Mouse (Mus musculus): Measurements from ENCODE around the gene Larp1. TPM values are rescaled to one million over a fixed set of nuclear protein-coding genes. Genes with fewer than 3 reads are reported as not detected.
"Not testable (repeated sequence)": the region's sequence is repeated elsewhere in the genome, so short reads cannot be mapped to it uniquely, and the experiment has no call there.

Gene Larp1
- polyA plus RNA-seq, 1 experiment: 46.0 TPM

DNA sequence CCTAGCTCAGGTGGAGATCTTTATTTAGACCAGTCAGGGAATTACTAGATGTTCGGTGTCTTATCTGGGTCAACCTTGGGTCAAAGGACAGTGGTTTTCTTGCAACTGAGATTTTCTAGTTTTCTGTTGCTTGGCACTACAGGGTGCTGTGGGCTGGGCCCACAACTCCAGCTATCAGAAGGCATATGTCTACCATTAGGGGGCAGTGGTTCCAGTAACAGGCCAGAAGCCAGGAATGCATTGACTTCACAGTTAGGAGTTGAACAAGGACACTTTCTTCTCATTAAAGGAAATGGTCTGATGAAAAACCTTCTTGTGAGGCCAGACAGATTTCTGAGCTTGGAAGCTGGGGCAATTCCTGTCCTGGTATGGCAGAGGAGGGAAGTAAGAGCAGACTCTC is 30.2 kb downstream of the Larp1 start:
- Histone ChIP-seq H3K4me1 (ENCODE audit: control insufficient read depth, insufficient read depth, low read length) (peaks cover 16% of the 10 kb centered on the region), H3K4me3 (ENCODE audit: insufficient read depth, low read length) (no peak overlapping the region), H3K27ac (ENCODE audit: insufficient read depth, low read length) (no peak overlapping the region)
- TF ChIP-seq POLR2A (IDR thresholded peaks at IDR 0.05; ENCODE audit: extremely low read depth, insufficient read depth, low read length) (no peak), CTCF (IDR thresholded peaks at IDR 0.05; ENCODE audit: extremely low read depth, insufficient read depth, low read length) (peak; percentile 51)

DNA sequence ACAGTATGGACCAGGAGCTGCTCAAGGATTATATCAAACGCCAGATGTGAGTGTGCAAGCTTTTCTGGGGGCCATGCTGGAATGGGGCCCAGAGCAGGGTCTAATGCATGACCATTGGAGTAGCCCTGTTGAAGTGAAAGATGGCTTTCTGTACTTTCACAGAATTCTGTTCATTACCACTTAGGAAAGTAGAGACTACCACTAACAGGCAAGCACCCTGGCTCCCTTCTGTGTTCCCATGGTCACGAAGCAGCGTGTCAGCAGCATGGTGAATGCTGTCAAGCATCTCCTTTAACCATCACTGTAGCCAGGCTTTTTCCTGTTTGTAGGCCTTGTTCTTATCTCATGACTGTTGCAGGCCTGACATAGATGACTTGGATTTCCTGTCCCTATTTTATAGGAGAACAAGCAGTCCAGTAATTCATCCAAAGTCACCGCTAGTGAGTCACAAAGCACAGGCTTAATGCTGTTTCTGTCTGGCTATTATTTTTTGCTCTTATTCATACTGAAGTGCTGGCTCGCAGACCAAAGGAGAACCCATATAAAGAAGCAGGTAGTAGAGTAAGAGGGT is 34.1 kb downstream of the Larp1 start:
- TF ChIP-seq POLR2A (IDR thresholded peaks at IDR 0.05; ENCODE audit: extremely low read depth, insufficient read depth, low read length) (no peak), CTCF (IDR thresholded peaks at IDR 0.05; ENCODE audit: extremely low read depth, insufficient read depth, low read length) (no peak)
- Histone ChIP-seq H3K4me1 (ENCODE audit: control insufficient read depth, insufficient read depth, low read length) (peaks cover 9% of the 10 kb centered on the region), H3K27ac (ENCODE audit: insufficient read depth, low read length) (no peak overlapping the region), H3K4me3 (ENCODE audit: insufficient read depth, low read length) (no peak overlapping the region)

DNA sequence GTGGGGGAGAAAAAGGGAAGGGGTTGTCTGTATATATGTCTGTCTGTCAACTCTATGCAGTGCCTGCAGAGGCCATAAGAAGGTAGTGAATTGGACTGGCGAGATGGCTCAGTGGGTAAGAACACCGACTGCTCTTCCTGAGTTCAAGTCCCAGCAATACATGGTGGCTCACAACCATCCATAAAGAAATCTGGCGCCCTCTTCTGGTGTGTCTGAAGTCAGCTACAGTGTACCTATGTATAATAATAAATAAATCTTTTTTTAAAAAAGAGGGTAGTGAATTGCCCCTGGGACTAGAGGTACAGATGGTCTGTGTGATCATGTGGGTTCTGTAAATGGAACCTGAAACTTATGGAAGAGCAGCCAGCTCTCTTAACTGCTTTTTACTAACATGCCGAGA is 37.6 kb downstream of the Larp1 start:
- Histone ChIP-seq H3K4me1 (ENCODE audit: control insufficient read depth, insufficient read depth, low read length) (peaks cover 2% of the 10 kb centered on the region; the same call in 1 of the 2 replicates), H3K4me3 (ENCODE audit: insufficient read depth, low read length) (no peak overlapping the region), H3K27ac (ENCODE audit: insufficient read depth, low read length) (no peak overlapping the region)
- TF ChIP-seq CTCF (IDR thresholded peaks at IDR 0.05; ENCODE audit: extremely low read depth, insufficient read depth, low read length): no peak
- no peak for TF ChIP-seq POLR2A (IDR thresholded peaks at IDR 0.05; ENCODE audit: extremely low read depth, insufficient read depth, low read length)

- Histone ChIP-seq H3K27ac (ENCODE audit: insufficient read depth, low read length) (no peak overlapping the region), H3K4me3 (ENCODE audit: insufficient read depth, low read length) (no peak overlapping the region), H3K4me1 (ENCODE audit: control insufficient read depth, insufficient read depth, low read length) (no peaks in the 10 kb centered on the region)
- peak; percentile 83 for TF ChIP-seq CTCF (IDR thresholded peaks at IDR 0.05; ENCODE audit: extremely low read depth, insufficient read depth, low read length)
- TF ChIP-seq POLR2A (IDR thresholded peaks at IDR 0.05; ENCODE audit: extremely low read depth, insufficient read depth, low read length): no peak
Measured at GRCm38 (mm10) chr11:58057455-58057854, 48.6 kb downstream of the Larp1 start.

GRCm38 (mm10) chr11:58059752-58060151 is 50.9 kb downstream of the Larp1 start:
- not testable (repeated sequence) for H3K4me1 ChIP-seq (ENCODE audit: control insufficient read depth, insufficient read depth, low read length); H3K27ac ChIP-seq (ENCODE audit: insufficient read depth, low read length); H3K4me3 ChIP-seq (ENCODE audit: insufficient read depth, low read length)

- H3K4me3 ChIP-seq (ENCODE audit: insufficient read depth, low read length); H3K4me1 ChIP-seq (ENCODE audit: control insufficient read depth, insufficient read depth, low read length); H3K27ac ChIP-seq (ENCODE audit: insufficient read depth, low read length): not testable (repeated sequence)
Measured at GRCm38 (mm10) chr11:58061218-58061617, 52.4 kb downstream of the Larp1 start.

- H3K4me1 ChIP-seq (ENCODE audit: control insufficient read depth, insufficient read depth, low read length): no peaks in the 10 kb centered on the region
- no peak overlapping the region for H3K4me3 ChIP-seq (ENCODE audit: insufficient read depth, low read length)
- no peak overlapping the region for H3K27ac ChIP-seq (ENCODE audit: insufficient read depth, low read length)
- no peak for TF ChIP-seq CTCF (IDR thresholded peaks at IDR 0.05; ENCODE audit: extremely low read depth, insufficient read depth, low read length)
- TF ChIP-seq POLR2A (IDR thresholded peaks at IDR 0.05; ENCODE audit: extremely low read depth, insufficient read depth, low read length): no peak
Measured at GRCm38 (mm10) chr11:58062586-58062985, 53.7 kb downstream of the Larp1 start.

DNA sequence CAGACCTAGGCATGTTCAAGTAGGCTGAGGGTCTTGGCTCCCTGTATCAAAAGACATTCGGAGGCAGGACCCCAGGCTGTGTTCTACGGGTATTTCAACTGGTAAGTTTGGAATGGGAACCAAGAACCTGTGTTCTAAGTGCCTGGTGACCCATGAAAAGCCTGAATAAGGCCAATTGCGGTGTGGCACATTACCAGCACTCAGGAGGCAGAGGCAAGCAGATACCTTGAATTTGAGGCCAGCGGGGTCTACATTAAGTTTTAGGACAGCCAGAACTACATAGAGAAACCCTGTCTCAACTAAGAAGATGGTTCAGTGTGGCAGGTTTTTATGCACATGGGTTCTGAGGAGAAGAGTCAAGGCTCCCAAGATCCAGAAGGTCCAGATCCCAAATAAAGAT is 56.2 kb downstream of the Larp1 start:
- H3K27ac ChIP-seq (ENCODE audit: insufficient read depth, low read length): no peak overlapping the region
- H3K4me3 ChIP-seq (ENCODE audit: insufficient read depth, low read length): no peak overlapping the region
- no peak for TF ChIP-seq CTCF (IDR thresholded peaks at IDR 0.05; ENCODE audit: extremely low read depth, insufficient read depth, low read length)
- no peak for TF ChIP-seq POLR2A (IDR thresholded peaks at IDR 0.05; ENCODE audit: extremely low read depth, insufficient read depth, low read length)
- no peaks in the 10 kb centered on the region for H3K4me1 ChIP-seq (ENCODE audit: control insufficient read depth, insufficient read depth, low read length)

DNA sequence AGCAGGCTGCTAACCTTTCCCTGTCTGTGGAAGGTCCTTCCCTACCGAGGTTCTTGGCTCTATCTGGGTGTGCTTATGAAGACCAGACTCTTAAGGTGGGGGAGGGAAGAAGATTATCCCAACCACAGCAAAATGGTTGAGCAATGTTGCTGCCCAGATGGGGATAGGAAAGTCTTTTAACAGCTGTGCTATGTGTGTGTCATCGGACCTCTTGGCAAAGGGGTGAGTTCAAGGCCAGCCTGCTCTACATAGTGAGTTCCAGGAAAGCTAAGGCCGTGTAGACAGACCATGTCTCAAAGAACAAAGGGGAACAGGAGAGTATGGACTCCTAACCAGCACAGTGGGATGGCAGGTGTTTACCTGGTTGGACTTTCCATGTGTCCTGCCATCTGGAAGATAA is 64.1 kb downstream of the Larp1 start:
- no peak for TF ChIP-seq POLR2A (IDR thresholded peaks at IDR 0.05; ENCODE audit: extremely low read depth, insufficient read depth, low read length)
- TF ChIP-seq CTCF (IDR thresholded peaks at IDR 0.05; ENCODE audit: extremely low read depth, insufficient read depth, low read length): no peak
- no peaks in the 10 kb centered on the region for H3K4me1 ChIP-seq (ENCODE audit: control insufficient read depth, insufficient read depth, low read length)
- H3K4me3 ChIP-seq (ENCODE audit: insufficient read depth, low read length): no peak overlapping the region
- H3K27ac ChIP-seq (ENCODE audit: insufficient read depth, low read length): no peak overlapping the region

DNA sequence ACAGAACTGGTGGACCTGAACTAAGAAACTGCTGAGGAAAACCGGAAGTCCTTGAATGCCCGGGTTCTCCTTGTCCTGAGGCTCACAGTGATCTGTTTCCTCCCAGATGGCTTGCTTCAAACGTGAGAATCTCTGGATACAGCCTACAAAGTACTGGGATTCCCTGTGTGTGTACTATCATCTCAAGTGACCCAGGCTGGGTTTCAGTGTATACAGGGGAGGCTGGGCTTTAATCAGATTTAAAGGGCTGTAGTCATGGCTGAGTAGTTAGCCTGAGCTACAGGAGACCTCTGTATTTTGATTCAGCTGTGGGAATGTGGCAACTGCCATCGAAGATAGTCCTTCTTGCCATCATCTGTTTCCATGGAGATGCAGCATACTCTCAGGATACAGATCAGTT is 68.4 kb downstream of the Larp1 start:
- TF ChIP-seq POLR2A (IDR thresholded peaks at IDR 0.05; ENCODE audit: extremely low read depth, insufficient read depth, low read length): no peak
- no peak for TF ChIP-seq CTCF (IDR thresholded peaks at IDR 0.05; ENCODE audit: extremely low read depth, insufficient read depth, low read length)
- no peaks in the 10 kb centered on the region for H3K4me1 ChIP-seq (ENCODE audit: control insufficient read depth, insufficient read depth, low read length)
- no peak overlapping the region for H3K4me3 ChIP-seq (ENCODE audit: insufficient read depth, low read length)
- H3K27ac ChIP-seq (ENCODE audit: insufficient read depth, low read length): no peak overlapping the region

GRCm38 (mm10) chr11:58081716-58082115 is 72.9 kb downstream of the Larp1 start:
- no peaks in the 10 kb centered on the region for H3K4me1 ChIP-seq (ENCODE audit: control insufficient read depth, insufficient read depth, low read length)
- no peak overlapping the region for H3K4me3 ChIP-seq (ENCODE audit: insufficient read depth, low read length)
- no peak overlapping the region for H3K27ac ChIP-seq (ENCODE audit: insufficient read depth, low read length)
- TF ChIP-seq POLR2A (IDR thresholded peaks at IDR 0.05; ENCODE audit: extremely low read depth, insufficient read depth, low read length) (no peak), CTCF (IDR thresholded peaks at IDR 0.05; ENCODE audit: extremely low read depth, insufficient read depth, low read length) (no peak)

All from cortical plate, adult 2 months (tissue).